Comparison of ENCODE assay signal across 14 mouse cellular contexts in genomic region chr12:116907424-116907823, GRCm38 (mm10).
A peak's percentile ranks its signal among the peaks of the same experiment; 100 is the strongest.
DNase-seq lines count a peak whose midpoint lies in the region; ATAC-seq and TF ChIP-seq lines count a peak whose summit lies in the region.
"Had no signal": no experiment of that assay in that cellular context is flagged by ENCODE, and none has a peak within 500 bp of the region (broad histone marks: within the 10 kb centered on the region; RNA-seq: fewer than 3 reads in every experiment).

No protein-coding gene starts in this region.

- no peak overlapping the region for H3K4me2 ChIP-seq in forebrain, embryonic 14.5 days (ENCODE audit: low read length)
- no peak overlapping the region for H3K4me2 ChIP-seq in hindbrain, postnatal 0 days (ENCODE audit: low read depth, low read length)
- no peak overlapping the region for H3K4me2 ChIP-seq in intestine, postnatal 0 days (replicated peaks; ENCODE audit: low read depth)
- H3K4me2 ChIP-seq: limb, embryonic 12.5 days; lung, embryonic 14.5 days had no signal

- DNase-seq in right cerebral cortex, adult 18-20 months: peak; percentile 25
- no peak for DNase-seq in right cerebral cortex, postnatal 25 days
- DNase-seq in forebrain, embryonic 14.5 days (ENCODE audit: low spot score): peak; percentile 78
- peak; percentile 74 for DNase-seq in hindbrain, postnatal 0 days (ENCODE audit: low spot score)
- DNase-seq in retina, embryonic 14.5 days (ENCODE audit: low spot score): peak; percentile 42
- no peak for DNase-seq in T-cell, adult 2 months (ENCODE audit: low spot score)
- no peak for DNase-seq in kidney, postnatal 14 days
- DNase-seq: cerebellum, postnatal 14 days; heart, adult 18-20 months; heart, postnatal 36 days; kidney, postnatal 25 days; lung, embryonic 14.5 days had no signal

- peak; percentile 54 for ATAC-seq in forebrain, embryonic 14.5 days
- peak; percentile 73 for ATAC-seq in hindbrain, postnatal 0 days
- no peak for ATAC-seq in intestine, postnatal 0 days

- no peak for TF ChIP-seq CTCF in hindbrain, postnatal 0 days (IDR thresholded peaks at IDR 0.05; ENCODE audit: low read depth)
- no peak for TF ChIP-seq CTCF in intestine, postnatal 0 days (IDR thresholded peaks at IDR 0.05; ENCODE audit: low read depth)

- 47% methylated on average over 1 of the region's 1 CpGs for WGBS in forebrain, embryonic 14.5 days
- WGBS in hindbrain, postnatal 0 days: 7% methylated on average over 1 of the region's 1 CpGs
- WGBS in intestine, postnatal 0 days: 25% methylated on average over 1 of the region's 1 CpGs

- H3K27me3 ChIP-seq in forebrain, embryonic 14.5 days (replicated peaks; ENCODE audit: control insufficient read depth, insufficient read depth, low read length): no peaks in the 10 kb centered on the region
- H3K27me3 ChIP-seq in hindbrain, postnatal 0 days (ENCODE audit: insufficient read depth, low read length): no peaks in the 10 kb centered on the region
- H3K27me3 ChIP-seq in intestine, postnatal 0 days (replicated peaks; ENCODE audit: control insufficient read depth, insufficient read depth, low read length): no peaks in the 10 kb centered on the region
- H3K27me3 ChIP-seq: limb, embryonic 12.5 days had no signal

- peaks cover 16% of the 10 kb centered on the region for H3K4me1 ChIP-seq in forebrain, embryonic 14.5 days (ENCODE audit: control insufficient read depth, insufficient read depth, low read length)
- peaks cover 16% of the 10 kb centered on the region; the same call in 1 of the 2 replicates for H3K4me1 ChIP-seq in hindbrain, postnatal 0 days (ENCODE audit: insufficient read depth, low read length)
- H3K4me1 ChIP-seq in intestine, postnatal 0 days (replicated peaks; ENCODE audit: control insufficient read depth, insufficient read depth, low read length): no peaks in the 10 kb centered on the region
- H3K4me1 ChIP-seq: limb, embryonic 12.5 days had no signal

- H3K4me3 ChIP-seq in forebrain, embryonic 14.5 days (ENCODE audit: low read depth, low read length): no peak overlapping the region
- H3K4me3 ChIP-seq in hindbrain, postnatal 0 days (ENCODE audit: low read length): no peak overlapping the region
- no peak overlapping the region for H3K4me3 ChIP-seq in intestine, postnatal 0 days (ENCODE audit: low read depth, low read length)
- H3K4me3 ChIP-seq: limb, embryonic 12.5 days had no signal

- H3K36me3 ChIP-seq in forebrain, embryonic 14.5 days (ENCODE audit: control insufficient read depth, insufficient read depth, low read length): no peaks in the 10 kb centered on the region
- H3K36me3 ChIP-seq in hindbrain, postnatal 0 days (ENCODE audit: insufficient read depth, low read length): no peaks in the 10 kb centered on the region
- no peaks in the 10 kb centered on the region for H3K36me3 ChIP-seq in intestine, postnatal 0 days (ENCODE audit: control insufficient read depth, insufficient read depth)
- H3K36me3 ChIP-seq: limb, embryonic 12.5 days had no signal

- H3K27ac ChIP-seq in forebrain, embryonic 14.5 days (ENCODE audit: low read depth, low read length): peak overlapping the region; percentile 55; the same call in 1 of the 2 replicates
- peak overlapping the region; percentile 67 for H3K27ac ChIP-seq in hindbrain, postnatal 0 days
- no peak overlapping the region for H3K27ac ChIP-seq in intestine, postnatal 0 days (ENCODE audit: low read depth, low read length)
- H3K27ac ChIP-seq: limb, embryonic 12.5 days had no signal

- H3K9ac ChIP-seq in forebrain, embryonic 14.5 days (ENCODE audit: low read length): no peak overlapping the region
- H3K9ac ChIP-seq in hindbrain, postnatal 0 days (replicated peaks; ENCODE audit: low read length): no peak overlapping the region
- H3K9ac ChIP-seq in intestine, postnatal 0 days (ENCODE audit: low read depth, low read length): no peak overlapping the region
- H3K9ac ChIP-seq: limb, embryonic 12.5 days; lung, embryonic 14.5 days had no signal

- H3K9me3 ChIP-seq in forebrain, embryonic 14.5 days (replicated peaks; ENCODE audit: control insufficient read depth, low read length): no peaks in the 10 kb centered on the region
- no peaks in the 10 kb centered on the region for H3K9me3 ChIP-seq in hindbrain, postnatal 0 days (ENCODE audit: low read length)
- no peaks in the 10 kb centered on the region for H3K9me3 ChIP-seq in intestine, postnatal 0 days (ENCODE audit: control insufficient read depth)
- H3K9me3 ChIP-seq: limb, embryonic 12.5 days had no signal

Comparison
In these comparisons a context has a peak if more than half of its experiments do, and no peak if none do; other contexts are left out.
1. DNase-seq: peak in right cerebral cortex, adult 18-20 months (single experiment), forebrain, embryonic 14.5 days (single experiment), hindbrain, postnatal 0 days (single experiment) and retina, embryonic 14.5 days (single experiment); none in right cerebral cortex, postnatal 25 days (single experiment), T-cell, adult 2 months (single experiment) and kidney, postnatal 14 days (single experiment).